Comparison of ENCODE assay signal across 8 mouse cellular contexts in genomic region chr5:138753946-138754302, GRCm38 (mm10). TPM values are rescaled to one million over a fixed set of nuclear protein-coding genes. Genes with fewer than 3 reads are reported as not detected.
DNase-seq lines count a peak whose midpoint lies in the region; ATAC-seq and TF ChIP-seq lines count a peak whose summit lies in the region.

No protein-coding gene starts in this region.

- no peak for TF ChIP-seq POLR2A in thymus, adult 2 months (IDR thresholded peaks at IDR 0.05; ENCODE audit: control insufficient read depth, extremely low read depth, insufficient read depth, low read length, poor library complexity)

- H3K4me2 ChIP-seq in hindbrain, embryonic 14.5 days (replicated peaks) = peak overlapping the region; percentile 86

- 44% methylated on average over 9 of the region's 9 CpGs for WGBS in thymus, adult 2 months
- 6% methylated on average over 9 of the region's 9 CpGs for WGBS in hindbrain, embryonic 14.5 days
- WGBS in macrophage (ENCODE audit: missing documents) = 34% methylated on average over 9 of the region's 9 CpGs

- H3K9ac ChIP-seq in hindbrain, embryonic 14.5 days = peak overlapping the region; percentile 99

- H3K4me1 ChIP-seq in thymus, adult 2 months (replicated peaks; ENCODE audit: control insufficient read depth, insufficient read depth, low read length) = no peaks in the 10 kb centered on the region
- peaks cover 30% of the 10 kb centered on the region for H3K4me1 ChIP-seq in hindbrain, embryonic 14.5 days (replicated peaks; ENCODE audit: control insufficient read depth, insufficient read depth, low read length)

- H3K27me3 ChIP-seq in thymus, adult 2 months (ENCODE audit: control insufficient read depth, insufficient read depth, low read length) = peaks cover 2% of the 10 kb centered on the region
- no peaks in the 10 kb centered on the region for H3K27me3 ChIP-seq in hindbrain, embryonic 14.5 days (ENCODE audit: control insufficient read depth, insufficient read depth, low read length)

- H3K9me3 ChIP-seq in hindbrain, embryonic 14.5 days (ENCODE audit: control insufficient read depth, low read length) = no peaks in the 10 kb centered on the region

- intact Hi-C loops in gastrocnemius, adult 2 months (cut with DNase I) = no loop called here

- peak overlapping the region; percentile 91 for H3K4me3 ChIP-seq in gastrocnemius, adult 2 months
- H3K4me3 ChIP-seq in thymus, adult 2 months (ENCODE audit: control insufficient read depth, insufficient read depth, low read length) = 0 out of 2 replicates have a peak overlapping the region, but pooled peaks have one; percentile 45
- peak overlapping the region; percentile 75 for H3K4me3 ChIP-seq in hindbrain, embryonic 14.5 days (replicated peaks; ENCODE audit: low read length)
- H3K4me3 ChIP-seq in macrophage (ENCODE audit: inconsistent target) = peak overlapping the region; percentile 27

- peak overlapping the region; percentile 97 for H3K27ac ChIP-seq in gastrocnemius, adult 2 months
- no peak overlapping the region for H3K27ac ChIP-seq in thymus, adult 2 months (ENCODE audit: control insufficient read depth, insufficient read depth, low read length)
- H3K27ac ChIP-seq in hindbrain, embryonic 14.5 days = peak overlapping the region; percentile 99
- H3K27ac ChIP-seq in macrophage = no peak overlapping the region

- no peaks in the 10 kb centered on the region for H3K36me3 ChIP-seq in thymus, adult 2 months (ENCODE audit: control insufficient read depth, insufficient read depth, low read length)
- H3K36me3 ChIP-seq in hindbrain, embryonic 14.5 days (replicated peaks; ENCODE audit: control insufficient read depth, insufficient read depth) = peaks cover 14% of the 10 kb centered on the region
- H3K36me3 ChIP-seq in macrophage (ENCODE audit: inconsistent target) = peaks cover 23% of the 10 kb centered on the region; the same call in 1 of the 2 replicates

- TF ChIP-seq CTCF in gastrocnemius, adult 2 months (IDR thresholded peaks at IDR 0.05) = no peak
- no peak for TF ChIP-seq CTCF in thymus, adult 2 months (IDR thresholded peaks at IDR 0.05; ENCODE audit: borderline replicate concordance, control insufficient read depth, extremely low read depth, insufficient read depth, low read length, poor library complexity)

- peak; percentile 33; the same call in 1 of the 2 replicates for ATAC-seq in hindbrain, embryonic 14.5 days (ENCODE audit: low FRiP score)

- peaks cover 39% of the 10 kb centered on the region for H3K79me2 ChIP-seq in macrophage (ENCODE audit: inconsistent target)

- DNase-seq in gastrocnemius, adult 2 months = peak; percentile 47
- no peak for DNase-seq in gastrocnemius, postnatal 25 days
- DNase-seq in thymus, adult 2 months = no peak
- no peak for DNase-seq in thymus, postnatal 10 days (ENCODE audit: low spot score in 2 of 2)
- DNase-seq in hindbrain, embryonic 14.5 days (ENCODE audit: low spot score) = no peak
- no peak for DNase-seq in T-cell, adult 2 months (ENCODE audit: low spot score)
- no peak for DNase-seq in spleen, postnatal 36 days (ENCODE audit: low spot score in 2 of 2)

RNA-seq across cellular contexts. Expression of gene Fam20c, which starts 0.4 kb away (rescaled TPM):
- 10 to 100 TPM; 16.8 to 21.3 TPM for total RNA-seq in gastrocnemius, adult 2 months (2021)
- total RNA-seq in gastrocnemius, postnatal 25 days (2021) = 10 to 100 TPM; 14.2 to 19.2 TPM
- 9.8 and 11.0 TPM in 2 replicates for polyA plus RNA-seq in thymus, adult 2 months (2012; rRNA removed)
- 63.5 and 72.0 TPM in 2 replicates for polyA plus RNA-seq in hindbrain, embryonic 14.5 days (2014; fragmentation: Nextera tagmentation; extraction: Ambion mirVana)
- total RNA-seq in macrophage (2018; cell fraction: chromatin; rRNA removed) = 1,000 to 10,000 TPM in 10 of 26 experiments, 100 to 1,000 TPM in 16; 130 to 2,610 (median 850) TPM
- total RNA-seq in macrophage (2018; cell fraction: cytosol; rRNA removed) = 100 to 1,000 TPM; 156 to 853 (median 307) TPM
- 1,000 to 10,000 TPM in 12 of 26 experiments, 100 to 1,000 TPM in 14; 299 to 2,022 (median 861) TPM for total RNA-seq in macrophage (2018; cell fraction: nucleus; rRNA removed)
- 162 to 258 TPM (median 220 TPM) in 3 replicates for polyA plus RNA-seq in macrophage (2018)

Comparison
In these comparisons a context has a peak if more than half of its experiments do, and no peak if none do; other contexts are left out.
1. H3K27ac ChIP-seq: peak in gastrocnemius, adult 2 months (single experiment) and hindbrain, embryonic 14.5 days (single experiment); none in thymus, adult 2 months (single experiment) and macrophage (single experiment).
2. H3K4me3 ChIP-seq: peak in every context shown above with its lines; median percentile 91 in gastrocnemius, adult 2 months; 75 in hindbrain, embryonic 14.5 days; 45 in thymus, adult 2 months; 27 in macrophage.